In the genomic region with DNA sequence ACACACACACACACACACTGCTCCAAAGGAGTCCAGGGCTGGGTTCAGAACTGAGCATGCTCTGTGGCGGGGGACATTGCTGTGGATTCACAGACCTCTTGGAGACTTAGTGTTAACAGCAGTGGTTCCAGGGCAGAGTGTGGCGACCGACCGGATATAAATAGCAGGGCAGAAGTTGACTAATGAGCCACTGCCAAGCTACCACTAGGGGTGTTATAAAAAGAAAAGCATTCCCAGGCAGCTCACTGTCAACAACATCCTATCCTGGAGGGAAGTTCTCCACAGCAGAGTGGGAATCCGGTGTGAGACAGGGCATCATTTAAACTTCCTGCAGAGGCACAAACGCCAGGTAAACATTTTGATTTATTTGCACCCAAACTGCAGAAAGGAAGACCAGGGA, we compare ENCODE assay signal across 10 mouse cellular contexts. TPM values are rescaled to one million over a fixed set of nuclear protein-coding genes. Genes with fewer than 3 reads are reported as not detected.
DNase-seq lines count a peak whose midpoint lies in the region; ATAC-seq and TF ChIP-seq lines count a peak whose summit lies in the region.
"Had no signal": no experiment of that assay in that cellular context is flagged by ENCODE, and none has a peak within 500 bp of the region (broad histone marks: within the 10 kb centered on the region; RNA-seq: fewer than 3 reads in every experiment).

No protein-coding gene starts in this region.

- no peaks in the 10 kb centered on the region for H3K9me3 ChIP-seq in heart, embryonic 16.5 days (replicated peaks; ENCODE audit: control insufficient read depth, low read length)
- H3K9me3 ChIP-seq in lung, postnatal 0 days (ENCODE audit: low read length): no peaks in the 10 kb centered on the region

- WGBS in heart, embryonic 16.5 days: 10% methylated on average over 6 of the region's 6 CpGs
- WGBS in lung, postnatal 0 days: 21% methylated on average over 6 of the region's 6 CpGs

- H3K36me3 ChIP-seq in heart, embryonic 16.5 days (ENCODE audit: control insufficient read depth, insufficient read depth): no peaks in the 10 kb centered on the region
- no peaks in the 10 kb centered on the region for H3K36me3 ChIP-seq in lung, postnatal 0 days (ENCODE audit: insufficient read depth, low read length)

- peak overlapping the region; percentile 49 for H3K9ac ChIP-seq in heart, embryonic 16.5 days (ENCODE audit: low read length)
- no peak overlapping the region for H3K9ac ChIP-seq in lung, postnatal 0 days (replicated peaks; ENCODE audit: low read depth)

- H3K4me1 ChIP-seq in heart, embryonic 16.5 days (ENCODE audit: control insufficient read depth, insufficient read depth, low read length): peaks cover 41% of the 10 kb centered on the region
- no peaks in the 10 kb centered on the region for H3K4me1 ChIP-seq in lung, postnatal 0 days (ENCODE audit: insufficient read depth, low read depth, low read length)

- peak overlapping the region; percentile 66 for H3K4me2 ChIP-seq in heart, embryonic 16.5 days (ENCODE audit: low read depth, low read length)
- H3K4me2 ChIP-seq in lung, postnatal 0 days (replicated peaks; ENCODE audit: low read depth, low read length): no peak overlapping the region

- no peak for TF ChIP-seq EP300 in lung, postnatal 0 days (IDR thresholded peaks at IDR 0.05)

- TF ChIP-seq CTCF in lung, postnatal 0 days (IDR thresholded peaks at IDR 0.05): peak; percentile 48

- no peaks in the 10 kb centered on the region for H3K27me3 ChIP-seq in heart, embryonic 16.5 days (ENCODE audit: control insufficient read depth, insufficient read depth, low read length)
- 0 out of 2 replicates have a peak, but pooled peaks cover 6% of the 10 kb centered on the region for H3K27me3 ChIP-seq in lung, postnatal 0 days (replicated peaks; ENCODE audit: insufficient read depth, low read length)

- peak overlapping the region; percentile 43 for H3K4me3 ChIP-seq in heart, embryonic 16.5 days (ENCODE audit: low read length)
- no peak overlapping the region for H3K4me3 ChIP-seq in lung, postnatal 0 days (ENCODE audit: low read depth, low read length)

- peak; percentile 78 for ATAC-seq in heart, embryonic 16.5 days (replicated peaks; ENCODE audit: extremely low read depth, insufficient read depth, low FRiP score)
- ATAC-seq in lung, postnatal 0 days: peak; percentile 48

- peak; percentile 98 for DNase-seq in heart, adult 11 months
- no peak for DNase-seq in heart, postnatal 36 days
- peak; percentile 50 for DNase-seq in ZHBTc4 (ENCODE audit: low read depth, low spot score)
- DNase-seq in lung, postnatal 0 days (ENCODE audit: low spot score): peak; percentile 60
- no peak for DNase-seq in right cerebral cortex, postnatal 36 days (ENCODE audit: low spot score in 2 of 2)
- no peak for DNase-seq in spleen, adult 12 weeks (ENCODE audit: low spot score)
- no peak for DNase-seq in MN1 (ENCODE audit: low spot score)
- DNase-seq: right cerebral cortex, adult 18-20 months had no signal

- peak overlapping the region; percentile 94 for H3K27ac ChIP-seq in heart, embryonic 16.5 days (ENCODE audit: low read length)
- H3K27ac ChIP-seq in lung, postnatal 0 days (ENCODE audit: low read length): no peak overlapping the region

- intact Hi-C loops in heart, postnatal 36 days (cut with DNase I): loop anchor here (10.0 kb wide), 2 partner anchors 192 to 302 kb away; a partner anchor contains a TSS

RNA-seq across cellular contexts. Expression of a gene that starts 38.0 kb away (rescaled TPM):
- under 1 TPM in 1 of 2 experiments, not detected in 1; 0.28 TPM for total RNA-seq in heart, postnatal 36 days (2021)
- 5.5 and 16.5 TPM in 2 replicates for polyA plus RNA-seq in heart, embryonic 16.5 days (2015; fragmentation: Nextera tagmentation; extraction: Ambion mirVana)
- 0.49 and 3.1 TPM in 2 replicates for polyA plus RNA-seq in lung, postnatal 0 days (2015; fragmentation: Nextera tagmentation; extraction: Ambion mirVana)
- total RNA-seq: left cerebral cortex, postnatal 14 days had no signal

RNA-seq across cellular contexts. Expression of a gene that starts 48.4 kb away (rescaled TPM):
- 10 to 100 TPM; 15.9 to 17.1 TPM for total RNA-seq in heart, postnatal 36 days (2021)
- polyA plus RNA-seq in heart, embryonic 16.5 days (2015; fragmentation: Nextera tagmentation; extraction: Ambion mirVana): 37.2 and 38.8 TPM in 2 replicates
- polyA plus RNA-seq in lung, postnatal 0 days (2015; fragmentation: Nextera tagmentation; extraction: Ambion mirVana): 19.7 and 20.3 TPM in 2 replicates

RNA-seq across cellular contexts. Expression of a gene that starts 55.0 kb away (rescaled TPM):
- 100 to 1,000 TPM; 751 to 829 TPM for total RNA-seq in heart, postnatal 36 days (2021)
- polyA plus RNA-seq in heart, embryonic 16.5 days (2015; fragmentation: Nextera tagmentation; extraction: Ambion mirVana): 71.8 and 92.4 TPM in 2 replicates
- 37.0 and 46.5 TPM in 2 replicates for polyA plus RNA-seq in lung, postnatal 0 days (2015; fragmentation: Nextera tagmentation; extraction: Ambion mirVana)

RNA-seq across cellular contexts. Expression of a gene that starts 58.8 kb away (rescaled TPM):
- 1 to 10 TPM; 1.4 to 2.7 TPM for total RNA-seq in heart, postnatal 36 days (2021)
- polyA plus RNA-seq in heart, embryonic 16.5 days (2015; fragmentation: Nextera tagmentation; extraction: Ambion mirVana): 0.21 and 0.37 TPM in 2 replicates
- polyA plus RNA-seq in lung, postnatal 0 days (2015; fragmentation: Nextera tagmentation; extraction: Ambion mirVana): not detected in 2 replicates
- total RNA-seq: left cerebral cortex, postnatal 14 days had no signal

Comparison
In these comparisons a context has a peak if more than half of its experiments do, and no peak if none do; other contexts are left out.
1. DNase-seq: peak in heart, adult 11 months (single experiment), ZHBTc4 (single experiment) and lung, postnatal 0 days (single experiment); none in heart, postnatal 36 days (0 of 2), right cerebral cortex, postnatal 36 days (0 of 2), spleen, adult 12 weeks (single experiment) and MN1 (single experiment).